Mouse (Mus musculus): ENCODE measurements around the gene Adamts17. TPM values are rescaled to one million over a fixed set of nuclear protein-coding genes. Genes with fewer than 3 reads are reported as not detected.
A peak's percentile ranks its signal among the peaks of the same experiment; 100 is the strongest.

Gene Adamts17
- total and polyA plus RNA-seq, 3 experiments = under 0.01 TPM; not detected in 2

DNA sequence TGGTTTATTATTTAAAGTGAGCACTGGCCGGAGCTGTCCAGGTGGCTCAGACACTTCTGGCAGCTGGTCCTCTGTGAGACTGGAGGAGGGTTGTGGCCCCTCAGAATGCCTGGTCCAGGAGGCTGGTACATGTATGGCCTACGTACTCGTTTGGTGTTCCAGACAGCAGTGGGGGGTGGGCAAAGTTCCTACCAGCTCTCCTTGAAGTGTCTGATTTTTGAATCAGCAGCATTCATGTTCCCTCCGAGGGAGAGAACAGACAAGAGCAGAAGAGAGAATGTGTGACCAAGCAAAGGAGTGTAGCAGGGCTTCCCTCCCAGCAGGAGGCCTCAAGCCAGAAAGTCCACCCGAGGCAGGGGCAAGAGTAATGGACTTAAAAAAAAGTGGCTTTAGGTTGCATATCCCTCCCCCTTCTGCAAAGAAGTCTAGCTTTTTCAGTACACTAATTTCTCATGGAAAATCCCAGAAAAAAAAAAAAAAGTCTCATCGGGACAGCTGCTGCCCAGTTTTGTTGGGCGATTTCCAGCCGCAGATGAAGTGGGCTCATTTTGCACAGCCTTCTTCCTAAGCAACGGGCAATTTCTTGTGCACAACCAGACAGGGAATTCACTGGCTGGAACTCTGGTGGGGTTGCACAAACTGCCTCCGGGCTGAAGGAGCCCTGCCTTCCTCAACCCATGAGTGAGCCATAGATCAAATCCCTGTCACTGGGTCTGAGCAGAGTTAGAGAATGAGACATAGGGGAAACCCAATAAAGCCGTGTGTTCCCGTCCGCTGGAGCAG, 28.4 kb downstream of the Adamts17 start:
- H3K4me1 ChIP-seq (ENCODE audit: insufficient read depth, low read depth, low read length) = no peaks in the 10 kb centered on the region
- ATAC-seq (ENCODE audit: extremely low read depth, insufficient number of reproducible peaks, low FRiP score, poor library complexity, severe bottlenecking) (no peak), DNase-seq (ENCODE audit: low spot score) (no peak)
- no peaks in the 10 kb centered on the region for H3K36me3 ChIP-seq (replicated peaks)
- H3K4me3 ChIP-seq (ENCODE audit: low read depth, low read length) = no peak overlapping the region
- no peaks in the 10 kb centered on the region for H3K27me3 ChIP-seq (ENCODE audit: insufficient read depth, low read length)
- H3K9me3 ChIP-seq (replicated peaks) = peaks cover 12% of the 10 kb centered on the region
- no peak for TF ChIP-seq GATA1 (IDR thresholded peaks at IDR 0.05; ENCODE audit: borderline replicate concordance, low read length)
- no peak for TF ChIP-seq GATA2 (IDR thresholded peaks at IDR 0.05; ENCODE audit: borderline replicate concordance, low read depth, low read length)
- TF ChIP-seq CTCF (IDR thresholded peaks at IDR 0.05; ENCODE audit: low read depth, low read length) = no peak
- no peak for TF ChIP-seq TAL1 (conservative IDR thresholded peaks at IDR 0.05; ENCODE audit: low read depth, low read length)
- TF ChIP-seq POLR2AphosphoS5 (IDR thresholded peaks at IDR 0.05; ENCODE audit: insufficient replicate concordance, low read depth, low read length) = no peak

GRCm38 (mm10) chr7:66871520-66871919, 32.0 kb downstream of the Adamts17 start:
- ATAC-seq (ENCODE audit: extremely low read depth, insufficient number of reproducible peaks, low FRiP score, poor library complexity, severe bottlenecking) (no peak), DNase-seq (ENCODE audit: low spot score) (no peak)
- TF ChIP-seq GATA1 (IDR thresholded peaks at IDR 0.05; ENCODE audit: borderline replicate concordance, low read length) (no peak), TAL1 (conservative IDR thresholded peaks at IDR 0.05; ENCODE audit: low read depth, low read length) (no peak)
- Histone ChIP-seq H3K4me3 (ENCODE audit: low read depth, low read length) (no peak overlapping the region), H3K36me3 (replicated peaks) (no peaks in the 10 kb centered on the region), H3K9me3 (replicated peaks) (peaks cover 10% of the 10 kb centered on the region), H3K27me3 (ENCODE audit: insufficient read depth, low read length) (no peaks in the 10 kb centered on the region), H3K4me1 (ENCODE audit: insufficient read depth, low read depth, low read length) (no peaks in the 10 kb centered on the region)

DNA sequence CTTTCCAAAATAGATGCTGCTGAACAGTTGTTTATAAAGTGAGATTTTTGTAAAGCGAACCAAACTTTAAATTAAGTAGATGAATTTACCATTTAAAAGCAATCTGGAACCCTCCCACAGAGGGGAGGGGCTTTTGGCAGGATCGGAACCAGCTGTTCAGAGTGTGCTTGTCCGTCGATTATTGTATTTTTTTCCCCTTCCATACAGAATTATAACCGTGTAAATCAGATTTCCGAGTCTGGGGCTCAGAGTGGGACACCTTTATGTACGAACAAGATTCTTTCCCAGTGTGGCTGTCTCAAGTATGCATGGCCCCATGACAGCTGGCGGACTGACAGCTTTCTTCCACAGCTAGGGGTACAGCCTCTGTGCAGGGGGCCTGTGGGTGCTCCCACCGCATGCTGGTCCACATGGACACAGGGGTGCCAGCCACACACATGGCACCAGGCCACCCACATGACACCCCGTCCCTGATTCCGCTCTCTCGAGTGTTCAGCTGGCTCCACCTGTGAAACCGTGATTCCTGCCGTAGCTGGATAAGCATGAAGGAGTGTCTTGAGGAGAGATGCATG, 32.5 kb downstream of the Adamts17 start:
- H3K27me3 ChIP-seq (ENCODE audit: insufficient read depth, low read length) = no peaks in the 10 kb centered on the region
- H3K9me3 ChIP-seq (replicated peaks) = peaks cover 10% of the 10 kb centered on the region
- H3K4me3 ChIP-seq (ENCODE audit: low read depth, low read length) = 0 out of 2 replicates have a peak overlapping the region, but pooled peaks have one; percentile 10
- ATAC-seq (ENCODE audit: extremely low read depth, insufficient number of reproducible peaks, low FRiP score, poor library complexity, severe bottlenecking) (no peak), DNase-seq (ENCODE audit: low spot score) (no peak)
- no peaks in the 10 kb centered on the region for H3K36me3 ChIP-seq (replicated peaks)
- H3K4me1 ChIP-seq (ENCODE audit: insufficient read depth, low read depth, low read length) = no peaks in the 10 kb centered on the region
- TF ChIP-seq GATA1 (IDR thresholded peaks at IDR 0.05; ENCODE audit: borderline replicate concordance, low read length) (no peak), POLR2AphosphoS5 (IDR thresholded peaks at IDR 0.05; ENCODE audit: insufficient replicate concordance, low read depth, low read length) (no peak), CTCF (IDR thresholded peaks at IDR 0.05; ENCODE audit: low read depth, low read length) (no peak), GATA2 (IDR thresholded peaks at IDR 0.05; ENCODE audit: borderline replicate concordance, low read depth, low read length) (no peak), TAL1 (conservative IDR thresholded peaks at IDR 0.05; ENCODE audit: low read depth, low read length) (no peak)

GRCm38 (mm10) chr7:66873235-66873634, 33.7 kb downstream of the Adamts17 start:
- Histone ChIP-seq H3K36me3 (replicated peaks) (no peaks in the 10 kb centered on the region), H3K9me3 (replicated peaks) (peaks cover 7% of the 10 kb centered on the region), H3K27me3 (ENCODE audit: insufficient read depth, low read length) (no peaks in the 10 kb centered on the region), H3K4me1 (ENCODE audit: insufficient read depth, low read depth, low read length) (no peaks in the 10 kb centered on the region), H3K4me3 (ENCODE audit: low read depth, low read length) (no peak overlapping the region)
- ATAC-seq (ENCODE audit: extremely low read depth, insufficient number of reproducible peaks, low FRiP score, poor library complexity, severe bottlenecking) (no peak), DNase-seq (ENCODE audit: low spot score) (no peak)
- TF ChIP-seq GATA2 (IDR thresholded peaks at IDR 0.05; ENCODE audit: borderline replicate concordance, low read depth, low read length) = no peak
- TF ChIP-seq GATA1 (IDR thresholded peaks at IDR 0.05; ENCODE audit: borderline replicate concordance, low read length) = no peak
- no peak for TF ChIP-seq CTCF (IDR thresholded peaks at IDR 0.05; ENCODE audit: low read depth, low read length)
- TF ChIP-seq POLR2AphosphoS5 (IDR thresholded peaks at IDR 0.05; ENCODE audit: insufficient replicate concordance, low read depth, low read length) = no peak
- TF ChIP-seq TAL1 (conservative IDR thresholded peaks at IDR 0.05; ENCODE audit: low read depth, low read length) = no peak

DNA sequence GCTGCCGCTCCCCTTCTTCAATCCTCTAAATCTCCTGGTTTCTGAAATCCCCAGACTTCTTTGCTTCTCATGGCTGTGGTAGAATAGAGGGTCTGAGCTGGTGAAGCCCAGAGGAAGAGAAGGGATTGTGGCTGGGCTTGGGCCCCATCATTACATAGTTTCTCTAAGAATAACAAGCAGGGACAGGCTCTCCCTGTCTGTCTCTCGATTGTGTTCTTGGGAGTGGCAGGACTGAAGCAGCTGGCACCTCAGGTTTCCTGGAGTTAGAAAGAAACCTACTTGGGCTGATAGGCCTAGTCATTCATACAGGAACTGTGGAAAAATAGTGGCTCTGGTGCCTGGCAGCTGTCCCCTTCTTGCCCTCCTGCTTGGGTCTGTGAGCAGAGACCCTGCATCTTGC, 51.9 kb downstream of the Adamts17 start:
- Histone ChIP-seq H3K4me3 (ENCODE audit: low read depth, low read length) (no peak overlapping the region), H3K27me3 (ENCODE audit: insufficient read depth, low read length) (no peaks in the 10 kb centered on the region), H3K4me1 (ENCODE audit: insufficient read depth, low read depth, low read length) (no peaks in the 10 kb centered on the region), H3K9me3 (replicated peaks) (peaks cover 21% of the 10 kb centered on the region), H3K36me3 (replicated peaks) (no peaks in the 10 kb centered on the region)
- ATAC-seq (ENCODE audit: extremely low read depth, insufficient number of reproducible peaks, low FRiP score, poor library complexity, severe bottlenecking) (no peak), DNase-seq (ENCODE audit: low spot score) (no peak)
- no peak for TF ChIP-seq CTCF (IDR thresholded peaks at IDR 0.05; ENCODE audit: low read depth, low read length)
- TF ChIP-seq TAL1 (conservative IDR thresholded peaks at IDR 0.05; ENCODE audit: low read depth, low read length) = no peak
- no peak for TF ChIP-seq POLR2AphosphoS5 (IDR thresholded peaks at IDR 0.05; ENCODE audit: insufficient replicate concordance, low read depth, low read length)
- no peak for TF ChIP-seq GATA1 (IDR thresholded peaks at IDR 0.05; ENCODE audit: borderline replicate concordance, low read length)
- no peak for TF ChIP-seq GATA2 (IDR thresholded peaks at IDR 0.05; ENCODE audit: borderline replicate concordance, low read depth, low read length)

DNA sequence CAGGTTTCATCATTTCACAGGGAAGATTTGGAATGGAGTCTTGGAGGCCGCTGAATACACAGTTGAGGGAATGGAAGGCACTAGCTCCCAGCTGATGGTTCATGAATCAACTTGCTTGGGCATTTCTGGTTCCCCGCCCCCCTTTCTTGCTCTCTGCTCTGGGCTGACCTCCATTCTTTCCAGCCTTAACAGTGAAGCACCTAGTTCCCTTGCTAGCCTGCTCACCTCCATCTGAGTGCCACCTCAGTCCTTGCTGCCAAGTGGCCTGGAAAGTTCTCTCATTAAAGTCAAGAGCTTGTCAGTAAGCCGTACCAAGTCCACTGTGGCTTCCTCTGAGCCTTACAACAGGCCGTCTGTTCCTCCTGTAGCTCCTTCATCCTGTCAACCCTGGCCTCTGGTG, 52.6 kb downstream of the Adamts17 start:
- H3K9me3 ChIP-seq (replicated peaks) = peaks cover 21% of the 10 kb centered on the region
- ATAC-seq (ENCODE audit: extremely low read depth, insufficient number of reproducible peaks, low FRiP score, poor library complexity, severe bottlenecking) = no peak
- no peak for TF ChIP-seq GATA1 (IDR thresholded peaks at IDR 0.05; ENCODE audit: borderline replicate concordance, low read length)
- TF ChIP-seq CTCF (IDR thresholded peaks at IDR 0.05; ENCODE audit: low read depth, low read length) = no peak
- TF ChIP-seq POLR2AphosphoS5 (IDR thresholded peaks at IDR 0.05; ENCODE audit: insufficient replicate concordance, low read depth, low read length) = no peak
- no peak for TF ChIP-seq TAL1 (conservative IDR thresholded peaks at IDR 0.05; ENCODE audit: low read depth, low read length)
- no peak for TF ChIP-seq GATA2 (IDR thresholded peaks at IDR 0.05; ENCODE audit: borderline replicate concordance, low read depth, low read length)
- H3K4me1 ChIP-seq (ENCODE audit: insufficient read depth, low read depth, low read length) = no peaks in the 10 kb centered on the region
- no peak for DNase-seq (ENCODE audit: low spot score)
- no peaks in the 10 kb centered on the region for H3K36me3 ChIP-seq (replicated peaks)
- no peaks in the 10 kb centered on the region for H3K27me3 ChIP-seq (ENCODE audit: insufficient read depth, low read length)
- H3K4me3 ChIP-seq (ENCODE audit: low read depth, low read length) = no peak overlapping the region
